Mouse (Mus musculus) heart, embryonic 10.5 days (tissue): ENCODE measurements at regions not wholly inside any gene's neighbourhood (a gene's known extent, or its start where the extent isn't known, plus 50 kb on each side); places are given as distances from the start of the nearest gene placed in this dataset.

Experiments
- DNase-seq: peaks from one replicate; pipeline ENCODE4 v3.0.0-alpha.2; 2017; ENCODE audit warnings: low spot score
- H3K27ac ChIP-seq: fragments of 300-500 bp; sonication (generic); 2 replicates; pipeline ENCODE4 v1.5.1; 2016; ENCODE audit warnings: mild to moderate bottlenecking
- H3K27me3 ChIP-seq: fragments of 300-500 bp; sonication (generic); 2 replicates; pipeline ENCODE4 v1.6.1; 2016; ENCODE audit warnings: mild to moderate bottlenecking; ENCODE audit not compliant: poor library complexity, insufficient read depth, severe bottlenecking
- H3K36me3 ChIP-seq: fragments of 300-500 bp; sonication (generic); 2 replicates; pipeline ENCODE4 v1.6.1; 2016; ENCODE audit warnings: mild to moderate bottlenecking, moderate library complexity
- H3K4me1 ChIP-seq: fragments of 300-500 bp; sonication (generic); 2 replicates; pipeline ENCODE4 v1.6.1; 2016; ENCODE audit warnings: mild to moderate bottlenecking
- H3K4me3 ChIP-seq: fragments of 300-500 bp; sonication (generic); 2 replicates; pipeline ENCODE4 v1.5.1; 2016; ENCODE audit warnings: mild to moderate bottlenecking, moderate library complexity
- H3K9me3 ChIP-seq: fragments of 300-500 bp; sonication (generic); 2 replicates; pipeline ENCODE4 v1.6.1; 2016; ENCODE audit warnings: mild to moderate bottlenecking, moderate library complexity
- WGBS: fragments of 180-500 bp; shearing (Covaris S2); methylation state at CpG from one replicate; pipeline ENCODE4 v1.1.7; 2016; 5-methylcytosine and 5-hydroxymethylcytosine counted together

GRCm38 (mm10) chr13:99847531-99847930, 53.4 kb downstream of the Cartpt start:
- H3K27me3 ChIP-seq: no peaks in the 10 kb centered on the region
- 23% methylated on average over 13 of the region's 13 CpGs for WGBS
- H3K4me3 ChIP-seq: 0 out of 2 replicates have a peak overlapping the region, but pooled peaks have one; percentile 5
- H3K36me3 ChIP-seq: no peaks in the 10 kb centered on the region
- H3K4me1 ChIP-seq: peaks cover 21% of the 10 kb centered on the region
- peak; percentile 70 for DNase-seq
- peak overlapping the region; percentile 79; the same call in 1 of the 2 replicates for H3K27ac ChIP-seq
- no peaks in the 10 kb centered on the region for H3K9me3 ChIP-seq

GRCm38 (mm10) chr13:99842626-99843025, 58.3 kb downstream of the Cartpt start:
- DNase-seq: no peak
- no peaks in the 10 kb centered on the region for H3K9me3 ChIP-seq

GRCm38 (mm10) chr13:99839446-99839845, 61.4 kb downstream of the Cartpt start:
- no peak for DNase-seq
- H3K36me3 ChIP-seq: no peaks in the 10 kb centered on the region
- no peak overlapping the region for H3K27ac ChIP-seq

More at GRCm38 (mm10) chr13:99842626-99843025, 58.3 kb downstream of the Cartpt start:
- Histone ChIP-seq H3K4me3 (no peak overlapping the region), H3K27ac (no peak overlapping the region), H3K36me3 (no peaks in the 10 kb centered on the region), H3K27me3 (no peaks in the 10 kb centered on the region), H3K4me1 (peaks cover 17% of the 10 kb centered on the region)
- 43% methylated on average over 9 of the region's 9 CpGs for WGBS

GRCm38 (mm10) chr13:99837772-99838425, 63.0 kb downstream of the Cartpt start:
- H3K4me1 ChIP-seq: peaks cover 7% of the 10 kb centered on the region; the same call in 1 of the 2 replicates
- peaks cover 10% of the 10 kb centered on the region for H3K9me3 ChIP-seq
- no peak for DNase-seq
- H3K4me3 ChIP-seq: no peak overlapping the region
- no peaks in the 10 kb centered on the region for H3K36me3 ChIP-seq
- H3K27ac ChIP-seq: peak overlapping the region; percentile 29; the same call in 1 of the 2 replicates
- H3K27me3 ChIP-seq: no peaks in the 10 kb centered on the region
- 35% methylated on average over 11 of the region's 11 CpGs for WGBS

More at GRCm38 (mm10) chr13:99839446-99839845, 61.4 kb downstream of the Cartpt start:
- no peak overlapping the region for H3K4me3 ChIP-seq
- 62% methylated on average over 9 of the region's 9 CpGs for WGBS
- H3K4me1 ChIP-seq: peaks cover 7% of the 10 kb centered on the region; the same call in 1 of the 2 replicates
- H3K27me3 ChIP-seq: no peaks in the 10 kb centered on the region
- H3K9me3 ChIP-seq: no peaks in the 10 kb centered on the region; the same call in 1 of the 2 replicates

GRCm38 (mm10) chr13:99837180-99837579, 63.7 kb downstream of the Cartpt start:
- WGBS: 79% methylated on average over 6 of the region's 6 CpGs
- H3K27ac ChIP-seq: no peak overlapping the region
- no peaks in the 10 kb centered on the region for H3K36me3 ChIP-seq

GRCm38 (mm10) chr13:99836586-99836985, 64.3 kb downstream of the Cartpt start:
- DNase-seq: no peak
- no peak overlapping the region for H3K4me3 ChIP-seq

More at GRCm38 (mm10) chr13:99837180-99837579, 63.7 kb downstream of the Cartpt start:
- H3K4me1 ChIP-seq: peaks cover 2% of the 10 kb centered on the region; the same call in 1 of the 2 replicates
- H3K9me3 ChIP-seq: peaks cover 10% of the 10 kb centered on the region
- H3K27me3 ChIP-seq: no peaks in the 10 kb centered on the region
- DNase-seq: no peak
- H3K4me3 ChIP-seq: no peak overlapping the region

GRCm38 (mm10) chr13:99835518-99835917, 65.4 kb downstream of the Cartpt start:
- no peak for DNase-seq
- no peak overlapping the region for H3K4me3 ChIP-seq
- no peak overlapping the region for H3K27ac ChIP-seq
- no peaks in the 10 kb centered on the region for H3K36me3 ChIP-seq
- WGBS: 82% methylated on average over 8 of the region's 8 CpGs
- H3K4me1 ChIP-seq: no peaks in the 10 kb centered on the region
- H3K9me3 ChIP-seq: peaks cover 10% of the 10 kb centered on the region
- H3K27me3 ChIP-seq: no peaks in the 10 kb centered on the region

More at GRCm38 (mm10) chr13:99836586-99836985, 64.3 kb downstream of the Cartpt start:
- WGBS: 77% methylated on average over 5 of the region's 5 CpGs
- Histone ChIP-seq H3K27me3 (no peaks in the 10 kb centered on the region), H3K27ac (no peak overlapping the region), H3K36me3 (no peaks in the 10 kb centered on the region), H3K9me3 (peaks cover 10% of the 10 kb centered on the region), H3K4me1 (no peaks in the 10 kb centered on the region)

GRCm38 (mm10) chr13:99830080-99830724, 70.7 kb downstream of the Cartpt start:
- 74% methylated on average over 7 of the region's 7 CpGs for WGBS

GRCm38 (mm10) chr13:99827573-99827972, 73.3 kb downstream of the Cartpt start:
- 83% methylated on average over 7 of the region's 7 CpGs for WGBS

More at GRCm38 (mm10) chr13:99830080-99830724, 70.7 kb downstream of the Cartpt start:
- Histone ChIP-seq H3K27ac (no peak overlapping the region), H3K4me1 (no peaks in the 10 kb centered on the region), H3K9me3 (peaks cover 10% of the 10 kb centered on the region), H3K27me3 (no peaks in the 10 kb centered on the region), H3K4me3 (no peak overlapping the region), H3K36me3 (no peaks in the 10 kb centered on the region)
- no peak for DNase-seq

GRCm38 (mm10) chr13:99824625-99825024, 76.3 kb downstream of the Cartpt start:
- no peaks in the 10 kb centered on the region for H3K9me3 ChIP-seq
- no peaks in the 10 kb centered on the region for H3K36me3 ChIP-seq
- H3K4me3 ChIP-seq: no peak overlapping the region
- no peaks in the 10 kb centered on the region for H3K27me3 ChIP-seq
- DNase-seq: no peak
- WGBS: 70% methylated on average over 8 of the region's 8 CpGs
- H3K4me1 ChIP-seq: no peaks in the 10 kb centered on the region
- H3K27ac ChIP-seq: no peak overlapping the region

More at GRCm38 (mm10) chr13:99827573-99827972, 73.3 kb downstream of the Cartpt start:
- Histone ChIP-seq H3K4me3 (no peak overlapping the region), H3K36me3 (no peaks in the 10 kb centered on the region), H3K27ac (no peak overlapping the region), H3K27me3 (no peaks in the 10 kb centered on the region), H3K9me3 (no peaks in the 10 kb centered on the region), H3K4me1 (no peaks in the 10 kb centered on the region)
- DNase-seq: no peak

GRCm38 (mm10) chr13:99816666-99817065, 84.2 kb downstream of the Cartpt start:
- Histone ChIP-seq H3K27ac (no peak overlapping the region), H3K36me3 (no peaks in the 10 kb centered on the region), H3K4me3 (no peak overlapping the region), H3K27me3 (no peaks in the 10 kb centered on the region), H3K4me1 (peaks cover 15% of the 10 kb centered on the region), H3K9me3 (no peaks in the 10 kb centered on the region)
- DNase-seq: no peak
- WGBS: 48% methylated on average over 6 of the region's 6 CpGs

GRCm38 (mm10) chr13:99815786-99816185, 85.1 kb downstream of the Cartpt start:
- Histone ChIP-seq H3K4me3 (no peak overlapping the region), H3K27ac (no peak overlapping the region), H3K36me3 (no peaks in the 10 kb centered on the region), H3K9me3 (no peaks in the 10 kb centered on the region), H3K4me1 (peaks cover 15% of the 10 kb centered on the region), H3K27me3 (no peaks in the 10 kb centered on the region)
- 79% methylated on average over 6 of the region's 6 CpGs for WGBS
- DNase-seq: no peak

- Histone ChIP-seq H3K4me3 (no peak overlapping the region), H3K27me3 (no peaks in the 10 kb centered on the region), H3K36me3 (no peaks in the 10 kb centered on the region), H3K9me3 (no peaks in the 10 kb centered on the region), H3K4me1 (peaks cover 15% of the 10 kb centered on the region), H3K27ac (no peak overlapping the region)
- WGBS: 75% methylated on average over 2 of the region's 2 CpGs
- DNase-seq: no peak
These were observed 86.1 kb downstream of the Cartpt start for GRCm38 (mm10) chr13:99814801-99815200.
